Mouse (Mus musculus) layer of hippocampus, adult 18-20 months (tissue): ENCODE results near the gene Vmn1r221. TPM values are rescaled to one million over a fixed set of nuclear protein-coding genes. Genes with fewer than 3 reads are reported as not detected.
"Not testable (repeated sequence)": the region's sequence is repeated elsewhere in the genome, so short reads cannot be mapped to it uniquely, and the experiment has no call there.

Experiments
- DNase-seq, 2 experiments: peaks; one replicate each; pipeline ENCODE4 v3.0.0; 2022; ENCODE audit warnings: low spot score in 2 of 2
- long read RNA-seq: library from polyadenylated mRNA; stranded (forward); transcript quantifications from one replicate; pipeline ENCODE4 v2.0.0, GENCODE M21; 2021
- total RNA-seq, 2 experiments: library from RNA; stranded (reverse); gene quantifications; 2 replicates each; pipeline ENCODE4 v1.2.3; 2021

Gene Vmn1r221
- not detected for total RNA-seq
- long read RNA-seq, result 0 reads

DNA sequence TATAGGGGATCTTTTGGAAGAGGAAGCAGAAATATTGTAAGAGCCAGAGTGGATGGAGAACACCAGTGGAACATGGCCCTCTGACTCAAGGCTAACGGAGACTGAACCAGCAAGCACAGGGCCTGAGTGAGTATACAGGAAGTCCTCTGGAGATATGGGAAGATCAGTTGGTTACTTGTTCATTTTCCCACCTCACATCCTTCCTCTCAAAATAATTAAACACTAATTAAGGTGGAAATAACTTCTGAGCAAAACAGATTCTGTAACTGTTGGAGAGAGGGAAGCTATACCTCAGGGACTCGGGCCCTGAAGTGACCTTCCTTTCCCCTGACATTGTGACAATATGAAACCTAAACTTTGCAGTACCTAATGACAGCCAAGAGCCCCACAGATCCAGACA lies at the start of gene Vmn1r221:
Gene Vmn1r221, plus strand, starts transcription at position 301 of the 400 bp plus-strand sequence.
- DNase-seq, result not testable (repeated sequence)

DNA sequence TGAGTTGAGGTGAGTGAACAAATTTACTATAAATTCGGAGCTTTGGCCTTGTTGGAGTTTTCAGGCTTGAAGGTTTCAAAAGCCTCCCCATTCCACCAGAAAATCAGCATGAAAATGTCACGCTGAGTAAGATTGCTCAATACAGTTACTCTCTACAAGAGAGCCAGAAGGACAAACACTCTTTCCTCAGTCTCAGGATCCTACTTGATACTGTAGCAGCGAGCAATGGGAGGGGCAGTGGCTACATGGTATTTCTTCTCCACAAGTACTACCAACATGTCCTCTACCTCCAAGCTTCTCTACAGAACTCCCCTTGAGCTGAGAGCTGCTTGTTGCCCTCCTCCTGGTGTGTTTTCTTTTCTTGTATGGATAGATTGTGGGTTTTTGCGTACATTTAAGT lies 47.5 kb upstream of the Vmn1r221 start:
- not testable (repeated sequence) for DNase-seq

DNA sequence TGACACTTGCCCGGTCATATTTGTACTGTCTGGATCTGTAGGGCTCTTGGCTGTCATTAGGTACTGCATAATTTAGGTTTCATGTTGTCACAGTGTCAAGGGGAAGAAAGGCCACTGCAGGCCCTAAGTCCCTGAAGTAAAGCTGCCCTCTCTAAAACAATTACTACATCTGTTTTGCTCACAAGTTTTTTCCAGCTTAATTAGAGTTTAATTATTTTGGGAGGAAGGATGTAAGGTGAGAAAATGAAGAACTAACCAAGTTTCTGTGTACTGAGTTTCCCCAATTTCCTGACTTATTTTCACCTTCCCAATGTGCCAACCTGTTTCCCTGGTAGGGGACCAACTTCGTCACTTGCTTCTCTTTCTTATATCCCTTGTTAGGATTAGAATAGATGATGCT lies 26.1 kb upstream of the Vmn1r221 start, which contains the start of gene Vmn1r220:
Gene Vmn1r220, minus strand, starts transcription at position 101 of the 400 bp plus-strand sequence.
- no peak for DNase-seq

DNA sequence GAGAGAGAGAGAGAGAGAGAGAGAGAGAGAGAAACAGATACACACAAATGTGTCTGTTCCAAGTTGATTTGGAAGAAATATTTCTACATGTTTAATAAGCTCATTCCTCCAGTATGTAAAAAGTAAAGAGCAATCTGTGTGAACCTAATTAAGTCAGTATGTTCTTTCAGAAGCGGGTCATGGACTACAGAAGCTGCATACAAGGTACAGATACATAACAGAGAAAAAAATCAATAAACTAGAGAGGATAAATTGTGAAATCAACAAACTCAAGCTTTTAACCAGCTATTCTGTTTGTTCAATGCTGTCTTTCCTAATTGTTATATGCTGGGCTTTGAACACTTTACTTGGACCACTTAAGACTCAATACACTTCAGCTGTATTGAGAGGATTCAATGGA lies 10.0 kb upstream of the Vmn1r221 start:
- not testable (repeated sequence) for DNase-seq

DNA sequence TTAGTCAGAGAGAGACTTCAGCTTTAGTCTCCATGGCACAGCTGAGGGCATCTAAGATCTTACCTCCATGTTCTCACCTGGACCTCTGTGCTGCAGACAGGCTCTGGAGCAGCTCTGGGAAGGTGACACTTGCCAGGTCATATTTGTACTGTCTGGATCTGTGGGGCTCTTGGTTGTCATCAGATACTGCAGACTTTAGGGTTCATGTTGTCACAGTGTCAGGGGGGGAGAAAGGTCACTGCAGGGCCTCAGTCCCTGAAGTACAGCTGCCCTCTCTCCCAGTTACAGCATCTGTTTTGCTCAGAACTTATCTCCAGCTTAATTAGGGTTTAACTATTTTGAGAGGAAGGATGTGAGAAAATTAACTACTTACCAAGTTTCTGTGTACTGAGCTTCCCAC lies 21.9 kb downstream of the Vmn1r221 start, which contains the start of gene Vmn1r222:
Gene Vmn1r222, minus strand, starts transcription at position 101 of the 400 bp plus-strand sequence.
- not testable (repeated sequence) for DNase-seq

DNA sequence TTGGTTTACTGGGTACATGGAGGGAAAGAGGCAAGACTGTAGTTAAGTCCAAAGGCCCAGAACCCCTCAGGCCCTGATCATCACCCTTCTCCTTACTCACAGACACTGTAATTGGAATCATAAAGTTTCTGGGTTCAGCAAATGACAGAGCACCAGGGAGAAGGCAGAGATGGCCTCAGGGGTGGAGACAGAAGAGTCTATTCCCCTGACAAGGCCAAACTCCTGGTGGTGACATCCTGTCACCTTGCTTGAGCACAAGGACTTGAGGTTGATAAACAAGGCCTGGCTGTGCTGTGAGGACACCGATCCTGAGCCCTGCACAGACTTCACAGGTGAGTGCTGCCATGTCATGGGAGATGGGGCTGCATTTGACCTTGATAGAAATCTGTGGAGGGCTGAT lies 32.9 kb downstream of the Vmn1r221 start, which contains the start of gene Vmn1r223:
Gene Vmn1r223, plus strand, starts transcription at position 301 of the 400 bp plus-strand sequence.
- not testable (repeated sequence) for DNase-seq

DNA sequence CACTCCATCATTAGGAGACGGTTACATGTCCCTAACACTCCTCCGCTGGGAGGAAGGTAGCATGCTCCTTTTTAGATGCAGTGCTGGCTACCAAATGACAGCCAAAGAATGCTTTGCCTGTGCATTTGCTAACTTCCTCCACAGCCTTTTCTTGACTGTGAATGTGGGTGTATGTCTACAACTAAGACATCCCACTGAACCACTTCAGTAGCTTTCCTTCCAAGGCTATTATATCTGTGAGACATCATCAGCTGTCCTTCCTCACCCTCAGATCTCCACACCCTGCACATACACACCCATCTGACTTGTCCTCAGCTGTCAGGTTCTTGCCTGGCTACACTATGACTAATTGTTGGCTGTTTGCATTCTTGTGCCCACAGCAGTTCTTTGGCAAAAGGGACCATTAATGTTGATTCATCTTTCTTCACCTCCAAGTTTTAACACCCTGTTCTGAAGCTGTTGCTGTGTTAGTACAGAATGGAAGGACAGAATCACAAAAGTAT lies 44.7 kb downstream of the Vmn1r221 start:
- DNase-seq, result no peak

DNA sequence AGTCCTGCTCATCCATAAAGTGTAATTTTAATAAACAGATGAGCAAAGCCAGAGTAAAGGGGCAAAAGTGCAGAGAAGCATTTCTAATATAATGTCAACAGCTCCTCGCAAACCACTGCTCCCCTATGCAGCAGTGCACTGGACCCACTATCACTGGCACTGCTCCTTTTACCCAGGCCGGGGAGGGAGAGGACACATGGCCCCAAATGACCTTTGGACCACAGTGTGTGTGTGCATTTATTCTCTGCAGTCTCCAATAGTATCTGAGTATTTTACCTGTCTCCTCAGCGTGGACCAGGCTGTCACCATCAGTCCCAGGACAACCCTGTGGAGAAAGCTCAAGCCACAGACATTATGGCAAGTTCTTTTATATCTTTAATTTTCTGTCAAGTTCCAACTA lies 54.7 kb downstream of the Vmn1r221 start:
- not testable (repeated sequence) for DNase-seq

DNA sequence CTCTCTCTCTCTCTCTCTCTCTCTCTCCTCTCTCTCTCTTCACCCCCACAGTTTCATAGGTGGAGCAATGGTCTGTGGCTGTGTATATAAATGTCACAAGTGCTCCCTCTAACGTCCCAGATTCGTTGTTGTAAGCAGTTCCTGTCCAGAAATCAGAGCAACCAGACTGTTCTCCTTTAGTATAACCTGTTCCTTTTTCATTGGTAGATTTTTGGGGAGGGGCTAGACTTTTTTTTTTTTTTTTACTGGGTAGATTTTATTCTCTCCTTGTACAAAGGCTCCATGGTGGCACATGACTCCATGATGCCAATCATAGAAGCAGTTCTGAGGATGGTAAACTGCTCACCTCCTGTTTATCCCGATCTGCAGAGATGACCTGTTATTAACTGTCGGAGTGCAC lies 55.2 kb downstream of the Vmn1r221 start:
- DNase-seq, result peak in 1 of 2 experiments; percentile 39

DNA sequence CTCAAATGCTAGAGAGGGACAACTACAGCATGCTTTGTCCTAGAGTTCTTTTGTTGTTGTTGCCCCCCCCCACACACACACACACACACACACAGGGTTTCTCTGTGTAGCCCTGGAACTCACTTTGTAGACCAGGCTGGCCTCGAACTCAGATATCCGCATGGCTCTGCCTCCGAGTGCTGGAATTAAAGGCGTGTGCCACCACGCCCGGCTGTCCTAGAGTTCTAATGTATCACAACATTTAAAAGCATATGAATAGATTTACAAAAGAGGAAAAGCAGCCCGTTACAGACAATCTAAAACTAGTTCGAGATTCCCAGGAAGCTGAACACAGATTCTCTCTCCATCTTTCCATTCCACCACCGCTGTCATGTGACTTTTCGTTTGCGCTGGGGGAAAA lies 55.8 kb downstream of the Vmn1r221 start:
- peak in 1 of 2 experiments; percentile 21 for DNase-seq

DNA sequence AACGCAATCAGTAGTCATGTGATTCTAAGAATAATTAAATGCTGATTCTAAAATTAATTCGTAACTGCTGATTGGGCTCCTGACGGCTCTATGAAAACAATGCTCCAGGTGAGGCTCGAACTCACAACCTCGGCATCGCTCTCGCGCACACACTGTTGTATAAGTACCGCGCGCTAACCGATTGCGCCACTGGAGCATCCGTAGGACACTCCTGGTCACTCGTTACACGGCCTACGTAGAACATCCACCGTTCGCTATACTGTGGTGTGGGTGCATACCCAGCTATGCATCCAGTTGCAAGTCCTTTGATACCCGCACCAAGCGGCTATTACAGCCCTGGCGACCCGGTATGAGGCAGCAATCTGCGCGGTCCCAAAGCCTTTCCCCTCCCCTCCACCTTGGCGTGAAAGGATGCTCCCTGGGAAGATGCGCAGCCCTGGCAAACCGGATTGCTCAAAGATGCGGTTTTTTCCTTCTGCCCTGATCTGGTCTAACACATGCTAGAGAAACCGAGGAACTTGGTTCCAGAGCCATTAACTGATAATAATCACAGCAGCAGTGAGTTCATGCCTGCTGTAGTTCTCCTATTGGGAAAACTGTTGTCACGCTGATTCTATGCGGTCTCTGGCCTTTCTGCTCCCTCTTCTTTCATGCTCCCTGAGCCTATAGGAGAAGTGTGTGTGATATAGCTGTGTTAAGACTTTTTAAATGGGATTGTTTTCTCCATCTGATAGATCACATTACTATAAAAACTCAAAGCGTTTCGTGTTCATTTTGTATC lies 56.6 kb downstream of the Vmn1r221 start:
- peak; percentile 39 to 75 for DNase-seq

Other genes with a start within 250 kb of the Vmn1r221 start
- gene Vmn1r213, start 206.5 kb upstream of the Vmn1r221 start, total RNA-seq, result not detected
- gene Vmn1r214, start 183.7 kb upstream of the Vmn1r221 start, total RNA-seq, result not detected
- not detected for gene Vmn1r215, start 146.1 kb upstream of the Vmn1r221 start, total RNA-seq
- not detected for gene Vmn1r217, start 95.9 kb upstream of the Vmn1r221 start, total RNA-seq
- not detected for gene Vmn1r218, start 81.0 kb upstream of the Vmn1r221 start, total RNA-seq
- not detected for gene Vmn1r219, start 54.8 kb upstream of the Vmn1r221 start, total RNA-seq
- not detected for gene Vmn1r220, start 26.2 kb upstream of the Vmn1r221 start, total RNA-seq
- not detected for gene Vmn1r222, start 21.8 kb downstream of the Vmn1r221 start, total RNA-seq
- gene Vmn1r223, start 33.0 kb downstream of the Vmn1r221 start, total RNA-seq, result not detected
- gene Zfp322a, start 155.1 kb downstream of the Vmn1r221 start, total RNA-seq, result 10 to 100 TPM; 30.8 to 31.6 TPM
- 1 to 10 TPM; 8.8 to 9.5 TPM for gene Abt1, start 209.7 kb downstream of the Vmn1r221 start, total RNA-seq